Mouse (Mus musculus): ENCODE data around the gene Gm36864. TPM values are rescaled to one million over a fixed set of nuclear protein-coding genes. Genes with fewer than 3 reads are reported as not detected.

Gene Gm36864
- total and polyA plus RNA-seq, 2 experiments from 2014 or later: not detected

GRCm38 (mm10) chr7:44271309-44271708, 35.3 kb downstream of the Gm36864 start:
- no peak overlapping the region for H3K27ac ChIP-seq (ENCODE audit: low read depth)
- H3K9me3 ChIP-seq (replicated peaks; ENCODE audit: control insufficient read depth, low read length): no peaks in the 10 kb centered on the region
- TF ChIP-seq EP300 (IDR thresholded peaks at IDR 0.05; ENCODE audit: low read depth) (no peak), CTCF (IDR thresholded peaks at IDR 0.05; ENCODE audit: low read depth) (no peak)
- no peak for ATAC-seq (ENCODE audit: insufficient read depth, low read depth)
- H3K27me3 ChIP-seq (ENCODE audit: control insufficient read depth, insufficient read depth, low read length): peaks cover 19% of the 10 kb centered on the region; the same call in 1 of the 2 replicates
- no peaks in the 10 kb centered on the region for H3K36me3 ChIP-seq (replicated peaks; ENCODE audit: control insufficient read depth, insufficient read depth, low read length)
- 64% methylated on average over 2 of the region's 2 CpGs for WGBS
- no peaks in the 10 kb centered on the region for H3K4me1 ChIP-seq (ENCODE audit: control insufficient read depth, insufficient read depth)
- no peak overlapping the region for H3K4me2 ChIP-seq (ENCODE audit: low read depth, low read length)
- no peak overlapping the region for H3K9ac ChIP-seq (replicated peaks; ENCODE audit: low read depth, low read length)
- no peak for DNase-seq (ENCODE audit: low spot score)
- no peak overlapping the region for H3K4me3 ChIP-seq (ENCODE audit: low read depth, low read length)

- Histone ChIP-seq H3K4me1 (ENCODE audit: control insufficient read depth, insufficient read depth) (no peaks in the 10 kb centered on the region), H3K4me3 (ENCODE audit: low read depth, low read length) (no peak overlapping the region), H3K9me3 (replicated peaks; ENCODE audit: control insufficient read depth, low read length) (no peaks in the 10 kb centered on the region), H3K36me3 (replicated peaks; ENCODE audit: control insufficient read depth, insufficient read depth, low read length) (no peaks in the 10 kb centered on the region), H3K27ac (ENCODE audit: low read depth) (no peak overlapping the region), H3K9ac (replicated peaks; ENCODE audit: low read depth, low read length) (no peak overlapping the region), H3K4me2 (ENCODE audit: low read depth, low read length) (no peak overlapping the region), H3K27me3 (ENCODE audit: control insufficient read depth, insufficient read depth, low read length) (peaks cover 19% of the 10 kb centered on the region; the same call in 1 of the 2 replicates)
- WGBS: 83% methylated on average over 7 of the region's 7 CpGs
- ATAC-seq (ENCODE audit: insufficient read depth, low read depth) (no peak), DNase-seq (ENCODE audit: low spot score) (no peak)
- TF ChIP-seq EP300 (IDR thresholded peaks at IDR 0.05; ENCODE audit: low read depth): no peak
- no peak for TF ChIP-seq CTCF (IDR thresholded peaks at IDR 0.05; ENCODE audit: low read depth)
Measured at GRCm38 (mm10) chr7:44272546-44272945, 36.6 kb downstream of the Gm36864 start.

DNA sequence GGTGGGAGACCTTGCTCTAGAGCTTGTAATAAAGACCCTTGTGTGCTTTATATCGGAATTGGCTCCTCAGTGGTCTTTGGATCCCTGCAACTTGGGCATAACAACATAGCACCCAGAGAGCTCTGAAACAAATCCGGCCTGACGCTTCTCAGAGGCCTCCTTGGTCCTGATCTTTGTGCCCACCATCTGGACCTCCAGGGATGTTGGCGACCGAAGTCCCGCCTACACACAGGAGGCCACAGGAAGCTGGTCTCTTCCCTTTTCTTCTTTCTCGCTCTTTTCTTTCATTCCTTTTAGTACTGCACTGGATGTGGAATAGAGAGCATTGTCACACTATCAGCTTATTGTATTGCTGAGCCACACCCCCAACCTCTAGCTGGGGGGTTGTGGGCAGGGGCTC, 37.5 kb downstream of the Gm36864 start:
- H3K9me3 ChIP-seq (replicated peaks; ENCODE audit: control insufficient read depth, low read length): no peaks in the 10 kb centered on the region
- no peak for ATAC-seq (ENCODE audit: insufficient read depth, low read depth)
- H3K36me3 ChIP-seq (replicated peaks; ENCODE audit: control insufficient read depth, insufficient read depth, low read length): no peaks in the 10 kb centered on the region
- no peak overlapping the region for H3K27ac ChIP-seq (ENCODE audit: low read depth)
- H3K27me3 ChIP-seq (ENCODE audit: control insufficient read depth, insufficient read depth, low read length): 0 out of 2 replicates have a peak, but pooled peaks cover 15% of the 10 kb centered on the region
- H3K9ac ChIP-seq (replicated peaks; ENCODE audit: low read depth, low read length): no peak overlapping the region
- no peak for DNase-seq (ENCODE audit: low spot score)
- no peak overlapping the region for H3K4me2 ChIP-seq (ENCODE audit: low read depth, low read length)
- no peaks in the 10 kb centered on the region for H3K4me1 ChIP-seq (ENCODE audit: control insufficient read depth, insufficient read depth)
- TF ChIP-seq EP300 (IDR thresholded peaks at IDR 0.05; ENCODE audit: low read depth) (no peak), CTCF (IDR thresholded peaks at IDR 0.05; ENCODE audit: low read depth) (no peak)
- no peak overlapping the region for H3K4me3 ChIP-seq (ENCODE audit: low read depth, low read length)
- WGBS: 56% methylated on average over 7 of the region's 7 CpGs

DNA sequence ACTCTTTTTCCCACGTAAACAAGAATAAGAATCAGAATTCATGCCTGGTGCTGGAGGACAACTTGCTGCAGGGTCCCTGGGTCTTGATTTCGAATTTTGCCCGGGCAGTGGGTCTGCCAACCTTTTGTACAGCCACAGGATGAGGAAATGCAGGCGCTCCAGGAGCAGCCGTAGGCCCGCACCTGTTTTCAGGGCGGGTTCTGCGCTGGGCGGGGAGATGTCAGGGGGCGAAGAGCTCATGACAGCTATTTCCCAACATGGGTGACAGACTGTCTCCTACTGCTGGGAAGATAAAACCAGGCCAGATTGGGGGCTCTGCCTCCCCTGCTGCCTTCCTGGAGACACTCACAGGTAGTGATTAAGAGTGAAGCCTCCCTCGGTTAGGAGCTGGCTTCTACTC, 38.1 kb downstream of the Gm36864 start:
- H3K27ac ChIP-seq (ENCODE audit: low read depth): no peak overlapping the region
- H3K4me1 ChIP-seq (ENCODE audit: control insufficient read depth, insufficient read depth): no peaks in the 10 kb centered on the region
- no peak overlapping the region for H3K4me3 ChIP-seq (ENCODE audit: low read depth, low read length)
- no peaks in the 10 kb centered on the region for H3K36me3 ChIP-seq (replicated peaks; ENCODE audit: control insufficient read depth, insufficient read depth, low read length)
- H3K9ac ChIP-seq (replicated peaks; ENCODE audit: low read depth, low read length): no peak overlapping the region
- WGBS: 22% methylated on average over 11 of the region's 11 CpGs
- H3K27me3 ChIP-seq (ENCODE audit: control insufficient read depth, insufficient read depth, low read length): 0 out of 2 replicates have a peak, but pooled peaks cover 15% of the 10 kb centered on the region
- TF ChIP-seq EP300 (IDR thresholded peaks at IDR 0.05; ENCODE audit: low read depth): no peak
- TF ChIP-seq CTCF (IDR thresholded peaks at IDR 0.05; ENCODE audit: low read depth): no peak
- no peak overlapping the region for H3K4me2 ChIP-seq (ENCODE audit: low read depth, low read length)
- H3K9me3 ChIP-seq (replicated peaks; ENCODE audit: control insufficient read depth, low read length): no peaks in the 10 kb centered on the region
- DNase-seq (ENCODE audit: low spot score): no peak
- ATAC-seq (ENCODE audit: insufficient read depth, low read depth): no peak

DNA sequence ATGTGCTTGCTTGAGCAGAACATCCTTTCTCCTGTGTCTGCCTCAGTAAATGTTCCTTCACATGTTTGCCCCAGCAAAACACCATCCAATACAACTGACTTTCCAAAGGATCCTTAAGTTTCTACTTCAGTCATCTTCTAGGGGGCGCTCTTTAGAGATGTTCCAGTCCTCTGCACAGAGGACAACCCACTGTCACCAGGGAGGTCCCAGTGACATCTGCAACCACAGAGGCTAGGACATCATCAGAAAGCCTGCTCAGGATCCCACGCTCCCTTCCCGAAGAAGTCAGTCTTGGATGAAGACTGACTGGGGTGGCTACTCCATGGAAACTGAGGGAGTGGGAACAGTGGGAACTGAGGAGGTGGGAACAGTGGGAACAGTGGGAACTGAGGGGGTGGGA, 39.6 kb downstream of the Gm36864 start:
- Histone ChIP-seq H3K36me3 (replicated peaks; ENCODE audit: control insufficient read depth, insufficient read depth, low read length) (no peaks in the 10 kb centered on the region), H3K9me3 (replicated peaks; ENCODE audit: control insufficient read depth, low read length) (no peaks in the 10 kb centered on the region), H3K4me2 (ENCODE audit: low read depth, low read length) (no peak overlapping the region), H3K27ac (ENCODE audit: low read depth) (no peak overlapping the region), H3K4me1 (ENCODE audit: control insufficient read depth, insufficient read depth) (no peaks in the 10 kb centered on the region), H3K9ac (replicated peaks; ENCODE audit: low read depth, low read length) (no peak overlapping the region), H3K4me3 (ENCODE audit: low read depth, low read length) (no peak overlapping the region), H3K27me3 (ENCODE audit: control insufficient read depth, insufficient read depth, low read length) (0 out of 2 replicates have a peak, but pooled peaks cover 15% of the 10 kb centered on the region)
- ATAC-seq (ENCODE audit: insufficient read depth, low read depth) (no peak), DNase-seq (ENCODE audit: low spot score) (no peak)
- TF ChIP-seq CTCF (IDR thresholded peaks at IDR 0.05; ENCODE audit: low read depth) (no peak), EP300 (IDR thresholded peaks at IDR 0.05; ENCODE audit: low read depth) (no peak)
- WGBS: 73% methylated on average over 3 of the region's 3 CpGs

All from heart, postnatal 0 days (tissue).